Mouse (Mus musculus) olfactory bulb, adult 2 months (tissue): ENCODE measurements around the gene Vtcn1.

Experiments used
- CTCF ChIP-seq: fragments of 200-500 bp; IDR thresholded peaks from 2 replicates; pipeline ENCODE4 v1.5.1; 2012; ENCODE audit warnings: low read depth, mild to moderate bottlenecking, low read length, moderate library complexity; ENCODE audit not compliant: insufficient read depth
- POLR2A ChIP-seq: fragments of 200-500 bp; IDR thresholded peaks from 2 replicates; pipeline ENCODE4 v1.6.1; 2012; ENCODE audit warnings: mild to moderate bottlenecking, low read depth, low read length, moderate library complexity; ENCODE audit not compliant: insufficient read depth

- TF ChIP-seq CTCF (no peak), POLR2A (no peak)
These were observed 67.4 kb downstream of the Vtcn1 start for GRCm38 (mm10) chr3:100892383-100893335.
